Mouse (Mus musculus): ENCODE data around the gene Ngf.

Gene Ngf

GRCm38 (mm10) chr3:102507666-102508260, 38.0 kb downstream of the Ngf start:
- no peak for DNase-seq (ENCODE audit: low spot score)

- DNase-seq (ENCODE audit: low spot score), result no peak
These were observed 38.7 kb downstream of the Ngf start for GRCm38 (mm10) chr3:102508455-102508854.

GRCm38 (mm10) chr3:102509601-102510000, 39.9 kb downstream of the Ngf start:
- DNase-seq (ENCODE audit: low spot score), result no peak

- DNase-seq (ENCODE audit: low spot score), result peak; percentile 20
These were observed 47.2 kb downstream of the Ngf start for GRCm38 (mm10) chr3:102516937-102517336.

- no peak for DNase-seq (ENCODE audit: low spot score)
These were observed 51.3 kb downstream of the Ngf start for GRCm38 (mm10) chr3:102521061-102521460.

- DNase-seq (ENCODE audit: low spot score), result no peak
These were observed 54.0 kb downstream of the Ngf start for GRCm38 (mm10) chr3:102523711-102524110.

GRCm38 (mm10) chr3:102524951-102525350, 55.2 kb downstream of the Ngf start:
- DNase-seq (ENCODE audit: low spot score), result no peak

GRCm38 (mm10) chr3:102525856-102526255, 56.1 kb downstream of the Ngf start:
- DNase-seq (ENCODE audit: low spot score), result no peak

GRCm38 (mm10) chr3:102526481-102526880, 56.8 kb downstream of the Ngf start:
- DNase-seq (ENCODE audit: low spot score), result peak; percentile 37

- no peak for DNase-seq (ENCODE audit: low spot score)
These were observed 65.0 kb downstream of the Ngf start for GRCm38 (mm10) chr3:102534744-102535143.

- no peak for DNase-seq (ENCODE audit: low spot score)
These were observed 73.9 kb downstream of the Ngf start for GRCm38 (mm10) chr3:102543646-102544045.

GRCm38 (mm10) chr3:102547536-102547935, 77.8 kb downstream of the Ngf start:
- DNase-seq (ENCODE audit: low spot score), result no peak

- DNase-seq (ENCODE audit: low spot score), result no peak
These were observed 84.4 kb downstream of the Ngf start for GRCm38 (mm10) chr3:102553935-102554670.

- no peak for DNase-seq (ENCODE audit: low spot score)
These were observed 86.4 kb downstream of the Ngf start for GRCm38 (mm10) chr3:102556108-102556507.

GRCm38 (mm10) chr3:102556645-102557044, 86.9 kb downstream of the Ngf start:
- DNase-seq (ENCODE audit: low spot score), result no peak

All from ovary, postnatal 36 days (tissue).